Mouse (Mus musculus): ENCODE data around the gene Cybrd1. TPM values are rescaled to one million over a fixed set of nuclear protein-coding genes. Genes with fewer than 3 reads are reported as not detected.

Cybrd1 gene
- polyA plus RNA-seq, 1 experiment = 3.1 TPM

DNA sequence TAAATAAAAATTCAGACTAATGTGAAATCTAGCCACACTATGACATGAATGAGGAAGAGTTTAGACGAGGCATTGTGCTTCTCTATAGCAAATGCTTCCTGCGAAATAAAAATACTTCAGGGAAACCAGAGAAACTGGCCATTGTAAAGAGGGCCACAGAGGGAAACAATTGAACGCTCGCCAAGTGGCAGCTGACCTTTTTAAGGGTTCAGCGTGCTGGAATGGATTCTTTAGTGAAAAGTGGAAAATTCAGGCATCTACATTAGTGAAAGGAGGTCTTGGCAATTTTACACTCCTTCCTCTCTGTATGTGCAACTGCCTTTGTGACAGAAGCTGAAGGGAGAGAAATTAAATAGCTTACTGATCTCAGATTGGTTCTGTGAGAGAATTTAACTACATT lies 3.7 kb downstream of the Cybrd1 start:
- Histone ChIP-seq H3K27ac (ENCODE audit: control insufficient read depth, insufficient read depth, low read length) (no peak overlapping the region), H3K4me1 (replicated peaks; ENCODE audit: control insufficient read depth, insufficient read depth, low read length) (peaks cover 16% of the 10 kb centered on the region), H3K36me3 (ENCODE audit: control insufficient read depth, insufficient read depth, low read length) (no peaks in the 10 kb centered on the region), H3K27me3 (ENCODE audit: control insufficient read depth, insufficient read depth, low read length) (no peaks in the 10 kb centered on the region; the same call in 1 of the 2 replicates), H3K4me3 (ENCODE audit: control insufficient read depth, insufficient read depth, low read length) (no peak overlapping the region)
- WGBS = 69% methylated on average over 5 of the region's 5 CpGs
- TF ChIP-seq POLR2A (IDR thresholded peaks at IDR 0.05; ENCODE audit: control insufficient read depth, extremely low read depth, insufficient read depth, low read length, poor library complexity) (no peak), CTCF (IDR thresholded peaks at IDR 0.05; ENCODE audit: borderline replicate concordance, control insufficient read depth, extremely low read depth, insufficient read depth, low read length, poor library complexity) (no peak)
- no peak for DNase-seq

DNA sequence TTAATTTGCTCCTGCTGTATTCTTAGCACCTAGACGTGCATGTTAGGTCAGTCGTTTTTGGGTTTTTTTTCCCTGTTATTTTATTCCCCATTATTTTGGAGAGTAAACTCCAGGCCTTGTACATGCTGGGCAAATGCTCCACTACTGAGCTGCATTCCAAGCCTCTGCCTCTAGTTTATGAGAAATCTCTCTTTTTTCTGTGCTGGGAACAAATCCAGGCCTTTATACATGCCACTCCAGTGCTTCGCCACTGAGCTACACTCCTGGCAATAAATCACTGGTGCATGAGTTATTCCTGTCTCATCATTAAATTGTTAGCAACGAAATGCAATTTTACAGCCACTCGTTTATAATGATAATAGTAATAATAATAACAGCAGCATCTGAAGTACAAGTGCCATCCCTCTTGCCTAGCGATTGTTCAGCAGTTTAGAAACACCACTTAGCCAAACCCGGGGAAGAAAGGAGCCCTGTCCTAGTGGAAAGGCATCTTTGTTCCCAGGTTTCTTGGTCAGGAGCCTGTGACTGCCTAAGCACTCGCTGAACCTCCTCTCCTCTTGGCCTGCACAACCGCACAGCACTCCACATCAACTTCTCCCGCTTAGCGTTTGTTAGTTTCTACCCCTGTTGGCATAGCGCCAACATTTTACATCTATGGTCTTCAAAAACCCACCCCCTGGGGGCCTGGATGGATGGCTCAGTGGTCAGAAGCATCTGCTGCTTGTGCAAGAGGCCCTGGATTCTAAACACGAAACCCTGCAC lies 4.7 kb downstream of the Cybrd1 start:
- Histone ChIP-seq H3K27me3 (ENCODE audit: control insufficient read depth, insufficient read depth, low read length) (no peaks in the 10 kb centered on the region; the same call in 1 of the 2 replicates), H3K27ac (ENCODE audit: control insufficient read depth, insufficient read depth, low read length) (no peak overlapping the region), H3K4me1 (replicated peaks; ENCODE audit: control insufficient read depth, insufficient read depth, low read length) (peaks cover 14% of the 10 kb centered on the region), H3K4me3 (ENCODE audit: control insufficient read depth, insufficient read depth, low read length) (no peak overlapping the region), H3K36me3 (ENCODE audit: control insufficient read depth, insufficient read depth, low read length) (no peaks in the 10 kb centered on the region)
- no peak for TF ChIP-seq POLR2A (IDR thresholded peaks at IDR 0.05; ENCODE audit: control insufficient read depth, extremely low read depth, insufficient read depth, low read length, poor library complexity)
- TF ChIP-seq CTCF (IDR thresholded peaks at IDR 0.05; ENCODE audit: borderline replicate concordance, control insufficient read depth, extremely low read depth, insufficient read depth, low read length, poor library complexity) = no peak
- 93% methylated on average over 13 of the region's 13 CpGs for WGBS
- no peak for DNase-seq

DNA sequence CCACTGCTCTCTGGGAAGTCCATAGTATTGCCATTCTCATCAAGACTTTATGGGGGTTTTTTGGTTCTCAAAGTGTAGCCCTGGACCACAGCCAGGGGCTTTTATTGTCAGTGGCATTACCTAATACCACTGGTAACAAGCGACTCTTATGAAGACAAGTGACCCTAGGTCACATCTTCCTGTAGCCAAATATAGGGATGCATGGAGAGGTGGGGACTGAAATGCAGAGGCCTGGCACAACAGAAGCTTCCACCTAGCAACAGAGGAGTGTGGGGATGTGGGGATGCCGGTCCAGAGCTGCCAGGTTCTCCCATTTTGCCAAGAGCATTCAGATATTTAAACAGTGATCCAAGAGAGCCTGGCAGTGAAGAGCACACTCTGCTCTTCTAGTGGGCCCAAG lies 5.9 kb downstream of the Cybrd1 start:
- Histone ChIP-seq H3K4me3 (ENCODE audit: control insufficient read depth, insufficient read depth, low read length) (no peak overlapping the region), H3K27ac (ENCODE audit: control insufficient read depth, insufficient read depth, low read length) (no peak overlapping the region), H3K27me3 (ENCODE audit: control insufficient read depth, insufficient read depth, low read length) (no peaks in the 10 kb centered on the region), H3K36me3 (ENCODE audit: control insufficient read depth, insufficient read depth, low read length) (no peaks in the 10 kb centered on the region), H3K4me1 (replicated peaks; ENCODE audit: control insufficient read depth, insufficient read depth, low read length) (peaks cover 14% of the 10 kb centered on the region)
- no peak for DNase-seq
- 87% methylated on average over 2 of the region's 2 CpGs for WGBS
- no peak for TF ChIP-seq CTCF (IDR thresholded peaks at IDR 0.05; ENCODE audit: borderline replicate concordance, control insufficient read depth, extremely low read depth, insufficient read depth, low read length, poor library complexity)
- TF ChIP-seq POLR2A (IDR thresholded peaks at IDR 0.05; ENCODE audit: control insufficient read depth, extremely low read depth, insufficient read depth, low read length, poor library complexity) = no peak

DNA sequence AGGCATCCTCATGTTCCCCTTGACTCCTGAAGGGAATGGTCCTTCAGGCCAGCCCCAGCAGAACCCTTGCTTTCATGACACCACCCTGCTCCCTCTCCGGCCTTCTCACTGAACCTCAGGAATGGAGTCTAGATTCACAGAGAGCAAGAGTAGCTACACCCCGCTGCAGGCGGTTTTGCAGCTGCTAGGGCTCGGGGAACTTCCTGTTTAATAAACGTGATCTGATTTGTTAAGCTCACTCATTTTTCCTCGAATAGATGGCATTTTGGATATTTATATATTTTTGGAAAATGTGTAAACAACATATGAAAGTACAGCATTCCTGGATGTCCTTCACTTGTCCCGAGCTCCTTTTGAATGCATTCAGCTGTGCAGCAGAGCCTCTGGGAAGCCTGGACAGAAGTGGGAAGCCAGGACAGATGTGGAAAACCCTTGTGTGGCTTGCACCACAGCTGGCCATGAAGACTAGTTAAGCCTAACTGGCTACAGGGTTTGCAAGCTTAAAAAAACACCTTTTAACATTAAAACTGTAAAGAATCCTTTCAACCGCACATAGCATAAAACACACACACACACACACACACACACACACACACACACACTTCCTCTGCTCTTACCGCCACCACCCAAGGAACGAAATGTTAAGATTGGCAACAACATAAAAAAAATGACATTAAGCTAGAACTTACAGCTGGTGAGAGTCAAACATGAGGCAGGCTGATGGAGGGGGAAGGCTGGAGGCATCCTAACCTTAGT lies 10.2 kb downstream of the Cybrd1 start:
- Histone ChIP-seq H3K4me1 (replicated peaks; ENCODE audit: control insufficient read depth, insufficient read depth, low read length) (peaks cover 15% of the 10 kb centered on the region), H3K27ac (ENCODE audit: control insufficient read depth, insufficient read depth, low read length) (no peak overlapping the region), H3K4me3 (ENCODE audit: control insufficient read depth, insufficient read depth, low read length) (no peak overlapping the region), H3K36me3 (ENCODE audit: control insufficient read depth, insufficient read depth, low read length) (no peaks in the 10 kb centered on the region), H3K27me3 (ENCODE audit: control insufficient read depth, insufficient read depth, low read length) (no peaks in the 10 kb centered on the region)
- peak; percentile 26 for DNase-seq
- whole genome bisulfite sequencing = 16% methylated on average over 10 of the region's 10 CpGs
- TF ChIP-seq CTCF (IDR thresholded peaks at IDR 0.05; ENCODE audit: borderline replicate concordance, control insufficient read depth, extremely low read depth, insufficient read depth, low read length, poor library complexity) (no peak), POLR2A (IDR thresholded peaks at IDR 0.05; ENCODE audit: control insufficient read depth, extremely low read depth, insufficient read depth, low read length, poor library complexity) (no peak)

DNA sequence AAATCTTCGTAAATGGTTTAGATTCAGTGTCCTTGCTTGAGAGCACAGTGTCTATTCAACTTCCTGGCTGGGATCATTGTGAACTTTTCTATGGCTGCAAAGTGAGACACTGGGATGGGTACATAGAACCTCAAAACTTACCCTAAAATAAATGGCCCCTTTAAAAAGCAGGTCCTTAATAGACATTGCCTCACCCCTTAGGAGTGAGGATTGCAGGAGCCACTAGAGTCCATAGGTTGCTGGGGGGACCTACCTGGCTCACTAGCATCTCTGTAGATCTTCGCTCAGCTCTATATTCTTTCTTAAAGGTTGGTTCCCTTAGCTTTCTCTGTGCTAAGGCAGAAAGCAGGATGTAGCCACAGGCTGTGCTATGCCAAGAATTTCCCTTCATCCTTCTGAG lies 12.6 kb downstream of the Cybrd1 start:
- WGBS = 93% methylated on average over 2 of the region's 2 CpGs
- DNase-seq = no peak
- H3K27me3 ChIP-seq (ENCODE audit: control insufficient read depth, insufficient read depth, low read length) = no peaks in the 10 kb centered on the region
- no peaks in the 10 kb centered on the region for H3K36me3 ChIP-seq (ENCODE audit: control insufficient read depth, insufficient read depth, low read length)
- no peak overlapping the region for H3K4me3 ChIP-seq (ENCODE audit: control insufficient read depth, insufficient read depth, low read length)
- no peak overlapping the region for H3K27ac ChIP-seq (ENCODE audit: control insufficient read depth, insufficient read depth, low read length)
- TF ChIP-seq CTCF (IDR thresholded peaks at IDR 0.05; ENCODE audit: borderline replicate concordance, control insufficient read depth, extremely low read depth, insufficient read depth, low read length, poor library complexity) (no peak), POLR2A (IDR thresholded peaks at IDR 0.05; ENCODE audit: control insufficient read depth, extremely low read depth, insufficient read depth, low read length, poor library complexity) (no peak)
- peaks cover 13% of the 10 kb centered on the region for H3K4me1 ChIP-seq (replicated peaks; ENCODE audit: control insufficient read depth, insufficient read depth, low read length)

DNA sequence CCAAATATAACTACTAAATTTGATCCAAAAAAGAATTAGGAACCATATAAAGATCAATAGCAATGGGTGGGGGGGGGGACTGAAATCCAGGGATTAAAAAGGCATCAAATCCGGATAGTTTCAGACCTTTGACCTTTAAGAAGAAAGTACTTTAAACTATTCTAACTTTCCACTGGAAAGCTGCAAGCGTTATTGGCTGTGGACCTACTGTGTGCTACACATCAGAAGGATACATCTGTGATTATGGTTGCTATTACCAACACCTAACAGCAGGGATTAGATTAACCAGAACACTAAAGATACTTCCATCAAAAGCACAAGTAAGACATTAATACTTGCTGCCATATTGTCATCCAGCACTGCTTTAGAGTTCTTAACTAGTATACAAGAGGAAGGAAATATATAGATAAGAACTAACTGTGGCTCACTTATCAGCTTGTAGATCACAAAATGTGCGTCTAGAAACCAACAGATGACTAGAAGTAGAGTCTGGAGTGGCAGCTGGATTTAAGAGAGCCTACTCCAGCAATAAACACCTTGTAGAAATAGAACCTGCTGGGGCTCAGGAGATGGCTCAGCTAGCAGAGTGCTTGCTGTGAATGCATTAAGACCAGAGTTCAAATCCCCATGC lies 14.3 kb downstream of the Cybrd1 start:
- DNase-seq = no peak

More for the DNA sequence above, 14.3 kb downstream of the Cybrd1 start:
- Histone ChIP-seq H3K27ac (ENCODE audit: control insufficient read depth, insufficient read depth, low read length) (no peak overlapping the region), H3K4me1 (replicated peaks; ENCODE audit: control insufficient read depth, insufficient read depth, low read length) (peaks cover 13% of the 10 kb centered on the region), H3K4me3 (ENCODE audit: control insufficient read depth, insufficient read depth, low read length) (no peak overlapping the region), H3K27me3 (ENCODE audit: control insufficient read depth, insufficient read depth, low read length) (no peaks in the 10 kb centered on the region), H3K36me3 (ENCODE audit: control insufficient read depth, insufficient read depth, low read length) (no peaks in the 10 kb centered on the region)
- TF ChIP-seq CTCF (IDR thresholded peaks at IDR 0.05; ENCODE audit: borderline replicate concordance, control insufficient read depth, extremely low read depth, insufficient read depth, low read length, poor library complexity) (no peak), POLR2A (IDR thresholded peaks at IDR 0.05; ENCODE audit: control insufficient read depth, extremely low read depth, insufficient read depth, low read length, poor library complexity) (no peak)
- 62% methylated on average over 3 of the region's 3 CpGs for WGBS
